Mouse (Mus musculus): ENCODE results near the gene Rusc1. TPM values are rescaled to one million over a fixed set of nuclear protein-coding genes. Genes with fewer than 3 reads are reported as not detected.

Rusc1 gene
- polyA plus RNA-seq (2014; fragmentation: Nextera tagmentation; extraction: Ambion mirVana): 6.8 and 7.5 TPM in 2 replicates

- H3K4me3 ChIP-seq (ENCODE audit: control insufficient read depth in 1 of 2, insufficient read depth in 1 of 2, low read depth in 1 of 2, low read length in 2 of 2): peak within 1 kb of the TSS; percentile 20 to 35; a peak in 3 of 4 replicates
- H3K4me1 ChIP-seq (ENCODE audit: control insufficient read depth in 2 of 2, insufficient read depth in 2 of 2, low read length in 2 of 2): peaks cover 6% of the 10 kb centered on the region in 2 experiments; a peak in 2 of 4 replicates
- no peaks in the 10 kb centered on the region for H3K9me3 ChIP-seq (ENCODE audit: control insufficient read depth, low read length)
- 0 out of 2 replicates have a peak, but pooled peaks have one; percentile 24 for ATAC-seq (ENCODE audit: insufficient number of reproducible peaks, insufficient read depth, low FRiP score, low read depth)
- peak within 1 kb of the TSS; percentile 52 for H3K4me2 ChIP-seq (ENCODE audit: low read length)
- peaks cover 25% of the 10 kb centered on the region for H3K27me3 ChIP-seq (ENCODE audit: control insufficient read depth, insufficient read depth, low read length)
- peaks cover 37% of the 10 kb centered on the region for H3K36me3 ChIP-seq (ENCODE audit: control insufficient read depth, insufficient read depth, low read length)
- H3K27ac ChIP-seq (replicated peaks in 1 of 2; ENCODE audit: control insufficient read depth in 1 of 2, insufficient read depth in 1 of 2, low read depth in 2 of 2, low read length in 2 of 2): no peak within 1 kb of the TSS
- peak within 1 kb of the TSS; percentile 41; the same call in 1 of the 2 replicates for H3K9ac ChIP-seq (ENCODE audit: low read length)
- WGBS: 2% methylated on average over 18 of the region's 18 CpGs
These were observed at the start of gene Rusc1 for GRCm38 (mm10) chr3:89093175-89093574. Gene Rusc1 (minus strand): TSS chr3:89093311.

- 43% methylated on average over 9 of the region's 9 CpGs for WGBS
- no peak overlapping the region for H3K9ac ChIP-seq (ENCODE audit: low read length)
- no peak overlapping the region for H3K4me3 ChIP-seq (ENCODE audit: control insufficient read depth in 1 of 2, insufficient read depth in 1 of 2, low read depth in 1 of 2, low read length in 2 of 2)
- H3K27me3 ChIP-seq (ENCODE audit: control insufficient read depth, insufficient read depth, low read length): no peaks in the 10 kb centered on the region
- ATAC-seq (ENCODE audit: insufficient number of reproducible peaks, insufficient read depth, low FRiP score, low read depth): no peak
- H3K4me1 ChIP-seq (ENCODE audit: control insufficient read depth in 2 of 2, insufficient read depth in 2 of 2, low read length in 2 of 2): peaks cover 3 to 5% of the 10 kb centered on the region in 2 experiments; a peak in 1 of 4 replicates
- H3K4me2 ChIP-seq (ENCODE audit: low read length): no peak overlapping the region
- no peaks in the 10 kb centered on the region for H3K9me3 ChIP-seq (ENCODE audit: control insufficient read depth, low read length)
- no peaks in the 10 kb centered on the region for H3K36me3 ChIP-seq (ENCODE audit: control insufficient read depth, insufficient read depth, low read length)
- H3K27ac ChIP-seq (replicated peaks in 1 of 2; ENCODE audit: control insufficient read depth in 1 of 2, insufficient read depth in 1 of 2, low read depth in 2 of 2, low read length in 2 of 2): no peak overlapping the region
These were observed 43.3 kb upstream of the Rusc1 start for GRCm38 (mm10) chr3:89136365-89136764.

- no peaks in the 10 kb centered on the region for H3K27me3 ChIP-seq (ENCODE audit: control insufficient read depth, insufficient read depth, low read length)
- peaks cover 3 to 5% of the 10 kb centered on the region in 2 experiments; a peak in 1 of 4 replicates for H3K4me1 ChIP-seq (ENCODE audit: control insufficient read depth in 2 of 2, insufficient read depth in 2 of 2, low read length in 2 of 2)
- no peak for ATAC-seq (ENCODE audit: insufficient number of reproducible peaks, insufficient read depth, low FRiP score, low read depth)
- H3K27ac ChIP-seq (replicated peaks in 1 of 2; ENCODE audit: control insufficient read depth in 1 of 2, insufficient read depth in 1 of 2, low read depth in 2 of 2, low read length in 2 of 2): no peak within 1 kb of the TSS
- H3K4me3 ChIP-seq (ENCODE audit: control insufficient read depth in 1 of 2, insufficient read depth in 1 of 2, low read depth in 1 of 2, low read length in 2 of 2): no peak within 1 kb of the TSS
- WGBS: 45% methylated on average over 3 of the region's 3 CpGs
- H3K4me2 ChIP-seq (ENCODE audit: low read length): no peak within 1 kb of the TSS
- no peaks in the 10 kb centered on the region for H3K36me3 ChIP-seq (ENCODE audit: control insufficient read depth, insufficient read depth, low read length)
- H3K9me3 ChIP-seq (ENCODE audit: control insufficient read depth, low read length): no peaks in the 10 kb centered on the region
- no peak within 1 kb of the TSS for H3K9ac ChIP-seq (ENCODE audit: low read length)
These were observed 42.8 kb upstream of the Rusc1 start, which contains the start of gene Pklr for GRCm38 (mm10) chr3:89135958-89136357. Gene Pklr (plus strand): TSS chr3:89136142.

GRCm38 (mm10) chr3:89133752-89134151 lies 40.6 kb upstream of the Rusc1 start:
- no peaks in the 10 kb centered on the region for H3K27me3 ChIP-seq (ENCODE audit: control insufficient read depth, insufficient read depth, low read length)
- H3K9ac ChIP-seq (ENCODE audit: low read length): no peak overlapping the region
- no peak for ATAC-seq (ENCODE audit: insufficient number of reproducible peaks, insufficient read depth, low FRiP score, low read depth)
- no peaks in the 10 kb centered on the region for H3K36me3 ChIP-seq (ENCODE audit: control insufficient read depth, insufficient read depth, low read length)
- no peak overlapping the region for H3K27ac ChIP-seq (replicated peaks in 1 of 2; ENCODE audit: control insufficient read depth in 1 of 2, insufficient read depth in 1 of 2, low read depth in 2 of 2, low read length in 2 of 2)
- H3K4me2 ChIP-seq (ENCODE audit: low read length): no peak overlapping the region
- H3K4me1 ChIP-seq (ENCODE audit: control insufficient read depth in 2 of 2, insufficient read depth in 2 of 2, low read length in 2 of 2): peaks cover 3 to 5% of the 10 kb centered on the region in 2 experiments; a peak in 1 of 4 replicates
- no peaks in the 10 kb centered on the region for H3K9me3 ChIP-seq (ENCODE audit: control insufficient read depth, low read length)
- H3K4me3 ChIP-seq (ENCODE audit: control insufficient read depth in 1 of 2, insufficient read depth in 1 of 2, low read depth in 1 of 2, low read length in 2 of 2): no peak overlapping the region
- 50% methylated on average over 1 of the region's 1 CpGs for WGBS

- Histone ChIP-seq H3K4me1 (ENCODE audit: control insufficient read depth in 2 of 2, insufficient read depth in 2 of 2, low read length in 2 of 2) (peaks cover 3 to 5% of the 10 kb centered on the region in 2 experiments; a peak in 1 of 4 replicates), H3K4me3 (ENCODE audit: control insufficient read depth in 1 of 2, insufficient read depth in 1 of 2, low read depth in 1 of 2, low read length in 2 of 2) (no peak overlapping the region), H3K9me3 (ENCODE audit: control insufficient read depth, low read length) (no peaks in the 10 kb centered on the region), H3K4me2 (ENCODE audit: low read length) (no peak overlapping the region), H3K36me3 (ENCODE audit: control insufficient read depth, insufficient read depth, low read length) (no peaks in the 10 kb centered on the region), H3K27me3 (ENCODE audit: control insufficient read depth, insufficient read depth, low read length) (no peaks in the 10 kb centered on the region), H3K9ac (ENCODE audit: low read length) (no peak overlapping the region), H3K27ac (replicated peaks in 1 of 2; ENCODE audit: control insufficient read depth in 1 of 2, insufficient read depth in 1 of 2, low read depth in 2 of 2, low read length in 2 of 2) (no peak overlapping the region)
- 51% methylated on average over 7 of the region's 7 CpGs for WGBS
- ATAC-seq (ENCODE audit: insufficient number of reproducible peaks, insufficient read depth, low FRiP score, low read depth): no peak
These were observed 39.9 kb upstream of the Rusc1 start for GRCm38 (mm10) chr3:89133063-89133450.

GRCm38 (mm10) chr3:89132285-89133062 lies 39.4 kb upstream of the Rusc1 start:
- peaks cover 3 to 5% of the 10 kb centered on the region in 2 experiments; a peak in 1 of 4 replicates for H3K4me1 ChIP-seq (ENCODE audit: control insufficient read depth in 2 of 2, insufficient read depth in 2 of 2, low read length in 2 of 2)
- no peaks in the 10 kb centered on the region for H3K27me3 ChIP-seq (ENCODE audit: control insufficient read depth, insufficient read depth, low read length)
- no peaks in the 10 kb centered on the region for H3K36me3 ChIP-seq (ENCODE audit: control insufficient read depth, insufficient read depth, low read length)
- WGBS: 12% methylated on average over 30 of the region's 30 CpGs
- H3K4me3 ChIP-seq (ENCODE audit: control insufficient read depth in 1 of 2, insufficient read depth in 1 of 2, low read depth in 1 of 2, low read length in 2 of 2): peak overlapping the region; percentile 25 to 36
- peak overlapping the region; percentile 80 for H3K4me2 ChIP-seq (ENCODE audit: low read length)
- H3K9ac ChIP-seq (ENCODE audit: low read length): peak overlapping the region; percentile 64
- peak; percentile 50; the same call in 1 of the 2 replicates for ATAC-seq (ENCODE audit: insufficient number of reproducible peaks, insufficient read depth, low FRiP score, low read depth)
- H3K9me3 ChIP-seq (ENCODE audit: control insufficient read depth, low read length): no peaks in the 10 kb centered on the region
- H3K27ac ChIP-seq (replicated peaks in 1 of 2; ENCODE audit: control insufficient read depth in 1 of 2, insufficient read depth in 1 of 2, low read depth in 2 of 2, low read length in 2 of 2): no peak overlapping the region

- Histone ChIP-seq H3K27ac (replicated peaks in 1 of 2; ENCODE audit: control insufficient read depth in 1 of 2, insufficient read depth in 1 of 2, low read depth in 2 of 2, low read length in 2 of 2) (no peak overlapping the region), H3K4me2 (ENCODE audit: low read length) (peak overlapping the region; percentile 80), H3K27me3 (ENCODE audit: control insufficient read depth, insufficient read depth, low read length) (no peaks in the 10 kb centered on the region), H3K9me3 (ENCODE audit: control insufficient read depth, low read length) (no peaks in the 10 kb centered on the region), H3K9ac (ENCODE audit: low read length) (no peak overlapping the region), H3K36me3 (ENCODE audit: control insufficient read depth, insufficient read depth, low read length) (no peaks in the 10 kb centered on the region), H3K4me1 (ENCODE audit: control insufficient read depth in 2 of 2, insufficient read depth in 2 of 2, low read length in 2 of 2) (peaks cover 3 to 5% of the 10 kb centered on the region in 2 experiments; a peak in 1 of 4 replicates), H3K4me3 (ENCODE audit: control insufficient read depth in 1 of 2, insufficient read depth in 1 of 2, low read depth in 1 of 2, low read length in 2 of 2) (peak overlapping the region in 1 of 2 experiments; percentile 36; a peak in 2 of 4 replicates)
- 43% methylated on average over 4 of the region's 4 CpGs for WGBS
- ATAC-seq (ENCODE audit: insufficient number of reproducible peaks, insufficient read depth, low FRiP score, low read depth): no peak
These were observed 38.7 kb upstream of the Rusc1 start for GRCm38 (mm10) chr3:89131816-89132215.
